Mouse (Mus musculus) small intestine, adult 2 months (tissue): Measurements from ENCODE around the gene Slc39a3. TPM values are rescaled to one million over a fixed set of nuclear protein-coding genes. Genes with fewer than 3 reads are reported as not detected.
"Not testable (repeated sequence)": the region's sequence is repeated elsewhere in the genome, so short reads cannot be mapped to it uniquely, and the experiment has no call there.

Experiments
- H3K27ac ChIP-seq: fragments of 200-500 bp; 2 replicates; pipeline ENCODE4 v1.5.1; 2012; ENCODE audit warnings: low read depth, low read length, control low read depth, inconsistent platforms; ENCODE audit not compliant: insufficient read depth
- H3K27me3 ChIP-seq: fragments of 200-500 bp; 2 replicates; pipeline ENCODE4 v1.6.1; 2012; ENCODE audit warnings: mild to moderate bottlenecking, moderate library complexity, low read length, inconsistent platforms; ENCODE audit not compliant: control insufficient read depth, insufficient read depth
- H3K36me3 ChIP-seq: fragments of 200-500 bp; 2 replicates; pipeline ENCODE4 v1.6.1; 2012; ENCODE audit warnings: mild to moderate bottlenecking, low read length, control low read depth, inconsistent platforms; ENCODE audit not compliant: control insufficient read depth, insufficient read depth
- H3K4me1 ChIP-seq: fragments of 200-500 bp; 2 replicates; pipeline ENCODE4 v1.6.1; 2012; ENCODE audit warnings: low read length, inconsistent platforms, mixed read lengths; ENCODE audit not compliant: control insufficient read depth, insufficient read depth, insufficient read length
- H3K4me3 ChIP-seq: fragments of 200-500 bp; 2 replicates; pipeline ENCODE4 v1.5.1; 2012; ENCODE audit warnings: low read depth, mild to moderate bottlenecking, control low read depth, inconsistent platforms, low read length, moderate library complexity
- CTCF ChIP-seq: fragments of 200-500 bp; IDR thresholded peaks from 2 replicates; pipeline ENCODE4 v1.5.1; 2012; ENCODE audit warnings: low read depth, mild to moderate bottlenecking, control low read depth, inconsistent platforms, low read length, moderate library complexity, mixed read lengths; ENCODE audit not compliant: insufficient replicate concordance, insufficient read length; ENCODE audit errors: extremely low read depth
- POLR2A ChIP-seq: fragments of 200-500 bp; IDR thresholded peaks from 2 replicates; pipeline ENCODE4 v1.6.1; 2012; ENCODE audit warnings: low read depth, mild to moderate bottlenecking, control low read depth, inconsistent platforms, low read length, moderate library complexity
- WGBS: fragments of 180-500 bp; shearing (Covaris S2); methylation state at CpG from one replicate; pipeline ENCODE4 v1.1.7; 2018; 5-methylcytosine and 5-hydroxymethylcytosine counted together
- polyA plus RNA-seq: library from polyadenylated mRNA; depleted of rRNA; stranded (reverse); fragments of >200 nt; gene quantifications from 2 replicates; pipeline ENCODE4 v1.2.3, GENCODE M21; 2012

Gene Slc39a3
- polyA plus RNA-seq, 1 experiment: 31.6 TPM

GRCm38 (mm10) chr10:80995091-80995632 is 42.1 kb downstream of the Slc39a3 start:
- 9% methylated on average over 21 of the region's 21 CpGs for WGBS
- Histone ChIP-seq H3K27ac (no peak overlapping the region), H3K4me3 (no peak overlapping the region), H3K27me3 (no peaks in the 10 kb centered on the region), H3K36me3 (no peaks in the 10 kb centered on the region), H3K4me1 (peaks cover 5% of the 10 kb centered on the region)
- peak; percentile 97; the same call in 1 of the 2 replicates for TF ChIP-seq CTCF
- no peak for TF ChIP-seq POLR2A

- no peak overlapping the region for H3K27ac ChIP-seq
- WGBS: 32% methylated on average over 4 of the region's 4 CpGs
- TF ChIP-seq CTCF: no peak
- TF ChIP-seq POLR2A: no peak
- H3K4me1 ChIP-seq: peaks cover 3% of the 10 kb centered on the region
- no peaks in the 10 kb centered on the region for H3K27me3 ChIP-seq
- H3K4me3 ChIP-seq: no peak overlapping the region
- H3K36me3 ChIP-seq: no peaks in the 10 kb centered on the region
Measured at GRCm38 (mm10) chr10:80994621-80995020, 42.6 kb downstream of the Slc39a3 start.

GRCm38 (mm10) chr10:80993276-80993675 is 44.0 kb downstream of the Slc39a3 start:
- H3K27me3 ChIP-seq: no peaks in the 10 kb centered on the region
- H3K27ac ChIP-seq: no peak overlapping the region
- peaks cover 2% of the 10 kb centered on the region; the same call in 1 of the 2 replicates for H3K4me1 ChIP-seq
- TF ChIP-seq CTCF (no peak), POLR2A (no peak)
- WGBS: 78% methylated on average over 5 of the region's 5 CpGs
- H3K36me3 ChIP-seq: no peaks in the 10 kb centered on the region
- H3K4me3 ChIP-seq: no peak overlapping the region

- no peak overlapping the region for H3K4me3 ChIP-seq
- H3K36me3 ChIP-seq: no peaks in the 10 kb centered on the region
- no peak for TF ChIP-seq CTCF
- TF ChIP-seq POLR2A: no peak
- H3K27ac ChIP-seq: no peak overlapping the region
- WGBS: 93% methylated on average over 1 of the region's 1 CpGs
- H3K4me1 ChIP-seq: peaks cover 8% of the 10 kb centered on the region
- H3K27me3 ChIP-seq: no peaks in the 10 kb centered on the region
Measured at GRCm38 (mm10) chr10:80991945-80992344, 45.3 kb downstream of the Slc39a3 start.

DNA sequence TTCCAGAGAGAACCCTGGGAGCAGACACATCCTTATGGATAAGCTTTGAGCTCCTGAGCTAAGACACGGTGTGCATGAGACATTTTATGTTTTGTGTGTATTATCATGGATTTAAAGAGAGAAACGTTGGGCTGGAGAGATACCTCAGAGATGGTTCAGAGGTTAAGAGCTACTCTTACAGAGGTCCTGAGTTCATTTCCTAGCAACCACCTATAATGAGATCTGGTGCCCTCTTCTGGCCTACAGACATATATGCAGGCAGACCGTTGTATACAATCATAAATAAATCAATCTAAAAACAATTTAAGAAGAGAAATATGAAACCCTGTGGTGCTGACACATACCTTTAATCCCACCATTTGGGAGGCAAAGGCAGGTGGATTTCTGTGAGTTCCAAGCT is 46.2 kb downstream of the Slc39a3 start:
- 8% methylated on average over 3 of the region's 3 CpGs for WGBS
- no peaks in the 10 kb centered on the region for H3K27me3 ChIP-seq
- TF ChIP-seq CTCF (no peak), POLR2A (no peak)

DNA sequence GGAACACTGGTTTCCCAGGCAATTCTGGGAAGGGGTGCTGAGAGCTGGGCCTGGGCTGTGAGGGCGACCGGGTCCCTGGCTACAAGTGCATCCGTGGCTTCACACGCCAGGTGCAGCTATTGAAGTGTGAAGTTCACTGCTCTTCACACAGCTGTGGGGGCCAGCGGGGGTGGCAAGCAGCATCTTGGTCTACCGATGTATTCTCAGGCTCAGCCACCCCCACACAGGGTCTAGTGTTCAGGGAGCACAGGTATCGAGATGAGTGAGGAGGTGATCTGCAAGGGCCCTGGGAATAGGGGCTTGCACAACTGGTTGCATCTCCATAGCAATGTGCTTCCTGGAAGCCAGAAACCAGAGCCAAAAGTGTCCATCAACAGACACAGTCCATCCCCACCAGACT is 46.8 kb downstream of the Slc39a3 start:
- H3K4me1 ChIP-seq: peaks cover 13% of the 10 kb centered on the region
- H3K36me3 ChIP-seq: no peaks in the 10 kb centered on the region
- no peak overlapping the region for H3K4me3 ChIP-seq
- TF ChIP-seq POLR2A (no peak), CTCF (no peak)
- H3K27ac ChIP-seq: no peak overlapping the region
- no peaks in the 10 kb centered on the region for H3K27me3 ChIP-seq
- 77% methylated on average over 7 of the region's 7 CpGs for WGBS

More for the DNA sequence above, 46.2 kb downstream of the Slc39a3 start:
- Histone ChIP-seq H3K4me1 (peaks cover 13% of the 10 kb centered on the region), H3K4me3 (no peak overlapping the region), H3K27ac (no peak overlapping the region), H3K36me3 (no peaks in the 10 kb centered on the region)

DNA sequence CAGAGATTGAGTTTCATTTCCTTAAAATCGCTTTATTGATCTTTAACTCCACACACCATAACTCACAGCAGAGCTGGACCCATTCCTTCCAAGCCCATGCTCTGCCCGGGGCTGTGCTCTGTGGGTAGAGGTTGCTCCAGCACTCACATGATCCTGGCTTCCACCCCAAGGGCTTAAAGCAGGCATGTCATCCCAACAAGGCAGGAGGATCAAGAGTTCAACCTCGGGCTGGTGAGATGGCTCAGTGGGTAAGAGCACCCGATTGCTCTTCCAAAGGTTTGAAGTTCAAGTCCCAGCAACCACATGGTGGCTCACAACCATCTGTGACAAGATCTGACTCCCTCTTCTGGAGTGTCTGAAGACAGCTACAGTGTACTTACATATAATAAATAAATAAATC is 47.4 kb downstream of the Slc39a3 start:
- H3K36me3 ChIP-seq, H3K27me3 ChIP-seq, H3K4me3 ChIP-seq: not testable (repeated sequence)
- WGBS: 50% methylated on average over 4 of the region's 4 CpGs
- H3K27ac ChIP-seq: peak overlapping the region; percentile 27; the same call in 1 of the 2 replicates
- peaks cover 16% of the 10 kb centered on the region for H3K4me1 ChIP-seq

- Histone ChIP-seq H3K4me1 (peaks cover 16% of the 10 kb centered on the region), H3K27me3 (no peaks in the 10 kb centered on the region), H3K36me3 (no peaks in the 10 kb centered on the region), H3K4me3 (no peak overlapping the region), H3K27ac (peak overlapping the region; percentile 27; the same call in 1 of the 2 replicates)
- 45% methylated on average over 6 of the region's 6 CpGs for WGBS
- no peak for TF ChIP-seq POLR2A
- no peak for TF ChIP-seq CTCF
Measured at GRCm38 (mm10) chr10:80989446-80989845, 47.8 kb downstream of the Slc39a3 start.
